Mouse (Mus musculus): ENCODE measurements around the gene Esyt3.

Esyt3 gene

GRCm38 (mm10) chr9:99353390-99353789 is 5.0 kb downstream of the Esyt3 start:
- no peak for DNase-seq

DNA sequence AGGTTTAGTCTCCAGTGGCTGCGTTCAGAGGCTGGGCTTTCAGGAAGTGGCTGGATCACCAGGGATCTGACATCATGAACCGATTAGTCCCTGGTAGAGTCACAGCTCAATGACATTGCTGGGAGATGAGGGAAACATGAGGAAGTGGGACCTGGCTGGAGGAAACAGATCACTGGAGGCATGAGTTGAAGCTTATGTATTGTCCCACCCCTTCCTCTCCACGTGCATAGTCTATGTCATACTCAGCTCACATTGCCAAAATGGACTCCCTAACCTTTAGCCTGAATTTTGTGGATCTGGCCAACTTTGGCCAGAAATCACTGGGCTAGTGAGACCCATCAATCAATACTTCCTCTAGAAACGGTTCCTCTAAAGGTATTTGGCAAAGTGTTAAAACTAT is 5.4 kb downstream of the Esyt3 start:
- no peak for DNase-seq

- DNase-seq: peak; percentile 50
These were observed 13.0 kb downstream of the Esyt3 start for GRCm38 (mm10) chr9:99345351-99345792.

DNA sequence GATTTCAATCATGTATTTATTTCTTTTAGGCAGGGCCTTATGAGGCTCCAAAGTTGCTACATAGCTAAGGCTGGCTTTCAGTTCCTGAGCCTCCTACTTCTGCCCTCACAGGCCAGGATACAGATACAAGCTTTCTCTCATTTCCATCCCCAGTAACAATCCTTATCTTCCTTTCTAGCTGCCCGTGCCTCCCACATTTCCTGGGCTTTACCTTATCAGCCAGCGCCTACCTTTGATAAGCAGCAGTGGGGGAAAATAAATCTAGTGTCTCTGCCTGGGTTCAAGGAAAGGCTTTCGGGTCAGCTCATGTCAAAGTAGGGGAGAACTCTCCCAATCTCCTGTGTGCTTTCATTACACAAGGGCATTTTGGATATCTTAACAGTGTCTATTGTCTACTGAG is 16.8 kb downstream of the Esyt3 start:
- no peak for DNase-seq

GRCm38 (mm10) chr9:99340126-99340525 is 18.2 kb downstream of the Esyt3 start:
- DNase-seq: no peak

DNA sequence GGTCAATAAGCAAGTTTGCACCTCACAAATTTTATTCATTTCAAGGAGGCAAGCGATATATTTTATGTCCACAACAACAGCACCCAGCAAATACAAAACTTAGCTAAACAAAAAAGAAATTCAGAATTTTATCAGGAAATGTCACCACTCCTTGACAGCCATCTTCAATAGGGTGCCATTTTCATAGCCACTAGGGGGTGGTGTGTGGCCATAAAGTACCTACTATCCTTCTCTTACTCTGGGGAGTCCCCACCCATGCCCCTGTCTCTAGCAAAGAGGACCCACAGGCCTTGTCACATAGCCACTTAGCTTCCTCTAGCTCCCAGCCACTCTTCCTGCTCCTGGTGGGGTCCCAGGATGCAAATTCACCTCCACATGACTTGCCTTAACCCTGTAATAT is 19.2 kb downstream of the Esyt3 start:
- no peak for DNase-seq

DNA sequence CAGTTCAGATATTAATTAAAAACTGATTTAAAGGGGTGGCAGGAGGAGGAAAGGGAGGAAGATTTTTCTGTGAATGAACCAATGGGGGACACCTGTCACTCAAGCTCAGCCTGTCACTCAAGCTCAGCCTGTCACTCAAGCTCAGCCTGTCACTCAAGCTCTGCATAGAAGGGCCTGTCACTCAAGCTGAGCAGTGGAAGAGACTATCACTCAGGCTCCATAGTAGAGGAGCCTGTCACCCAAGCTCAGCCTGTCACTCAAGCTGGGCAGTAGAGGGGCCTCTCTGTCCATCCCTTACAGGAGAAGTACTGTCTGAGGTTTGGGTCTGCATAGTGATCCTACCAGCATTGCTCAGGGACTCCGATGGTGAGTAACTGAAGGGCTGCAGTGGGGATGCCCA is 20.1 kb downstream of the Esyt3 start:
- DNase-seq: no peak

GRCm38 (mm10) chr9:99336538-99336937 is 21.8 kb downstream of the Esyt3 start:
- DNase-seq: no peak

- DNase-seq: no peak
These were observed 31.5 kb downstream of the Esyt3 start for GRCm38 (mm10) chr9:99326881-99327280.

- DNase-seq: no peak
These were observed 32.4 kb downstream of the Esyt3 start for GRCm38 (mm10) chr9:99325961-99326360.

DNA sequence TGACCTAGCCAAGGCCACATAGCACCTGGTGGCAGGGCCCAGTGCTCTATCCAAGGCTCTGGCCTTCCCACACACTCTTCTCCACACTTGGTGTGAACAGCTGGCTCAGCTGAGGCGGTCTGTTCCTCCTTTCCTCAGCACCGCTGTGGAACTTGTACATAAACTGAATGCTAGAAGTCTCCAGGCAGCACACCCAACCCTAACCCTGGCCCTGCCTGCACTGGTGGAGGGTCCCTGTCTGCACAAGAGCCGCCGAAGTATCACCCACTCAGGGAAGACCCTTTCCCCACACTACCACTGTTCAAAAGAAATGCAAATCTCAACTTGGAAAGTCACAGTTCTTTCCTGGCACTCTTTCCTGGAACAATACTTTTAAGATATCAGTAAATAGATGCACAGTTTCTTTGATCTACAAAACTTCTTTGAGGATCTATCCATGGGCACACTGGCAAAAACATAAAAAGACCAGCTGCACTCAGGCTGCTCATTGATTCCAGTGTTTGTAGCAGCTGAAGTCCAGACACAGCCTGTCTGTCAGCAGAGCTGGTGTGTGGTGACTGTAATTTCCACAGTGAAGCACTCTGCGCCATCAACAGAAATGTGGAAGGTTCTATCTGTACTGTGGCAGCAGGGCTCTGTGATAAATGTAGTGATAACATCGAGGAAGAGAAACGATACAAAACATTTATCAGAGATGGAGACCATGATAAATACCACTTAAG is 33.0 kb downstream of the Esyt3 start:
- DNase-seq: no peak

DNA sequence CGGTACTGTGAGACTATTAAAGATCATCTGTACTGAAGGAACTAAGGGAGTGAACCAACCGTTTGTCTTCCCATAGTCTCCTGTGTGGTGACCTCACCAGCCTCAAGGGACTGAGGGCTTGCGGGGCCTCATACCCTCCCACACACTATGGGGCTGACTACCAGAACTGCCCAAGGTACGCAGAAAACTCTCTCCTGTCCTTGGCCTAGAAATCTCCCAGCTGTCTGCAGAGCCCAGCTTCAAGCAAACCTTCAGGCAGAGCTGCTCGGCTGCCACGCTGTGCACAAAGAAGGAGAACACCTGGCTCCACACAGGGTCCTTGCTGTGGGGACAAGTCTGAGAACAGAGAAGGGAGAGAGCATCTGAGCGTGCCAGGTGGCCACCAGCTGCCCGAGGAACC is 38.4 kb downstream of the Esyt3 start:
- no peak for DNase-seq

DNA sequence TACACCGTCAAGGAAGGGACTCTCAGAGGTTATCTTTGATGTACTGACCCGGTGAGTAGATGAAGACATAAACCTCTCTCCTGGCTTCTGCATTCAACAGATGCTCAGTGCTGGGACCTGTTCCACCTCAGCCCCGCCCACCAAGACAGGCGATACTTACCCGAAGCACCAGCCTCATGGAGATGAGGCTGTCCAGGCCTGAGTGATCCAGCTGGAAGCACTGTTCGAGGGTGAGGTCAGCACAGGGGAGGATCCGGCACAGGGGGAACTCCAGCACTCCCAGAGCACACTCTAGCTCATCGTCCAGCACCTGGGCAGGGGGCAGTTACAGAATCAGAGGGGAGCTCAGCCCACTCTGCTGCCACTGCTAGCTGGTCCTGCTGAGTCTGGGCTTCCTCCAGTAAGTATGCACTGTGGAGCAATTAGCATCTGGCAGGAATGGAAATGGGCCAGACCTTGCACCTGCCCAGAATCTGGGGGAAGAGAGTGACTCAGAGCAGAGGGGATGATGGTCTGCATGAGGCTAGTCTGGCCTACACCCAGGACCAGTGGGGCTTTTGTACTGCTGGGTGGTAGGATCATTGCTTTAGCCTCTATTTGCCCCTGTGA is 38.9 kb downstream of the Esyt3 start:
- no peak for DNase-seq

- DNase-seq: no peak
These were observed 52.1 kb downstream of the Esyt3 start for GRCm38 (mm10) chr9:99306226-99306625.

DNA sequence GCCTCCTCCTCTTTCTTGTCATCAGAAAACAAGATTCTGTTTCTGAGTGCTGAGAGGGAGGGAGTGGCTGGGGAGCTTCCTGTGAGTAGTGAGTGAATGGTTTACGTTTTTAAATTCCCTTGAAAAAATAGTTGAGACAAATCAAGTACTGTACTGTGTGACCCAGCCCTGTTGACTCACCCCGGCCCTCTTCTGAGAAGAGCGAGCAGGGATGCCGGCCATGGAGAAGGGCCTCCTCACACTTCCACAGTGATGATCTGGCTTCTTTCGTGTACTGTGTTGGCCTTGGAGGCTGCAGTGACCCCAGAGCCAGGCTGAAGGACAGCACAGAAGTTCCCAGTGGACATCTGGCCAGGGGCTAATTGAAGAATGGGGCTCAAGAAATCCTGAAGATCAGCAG is 54.1 kb downstream of the Esyt3 start:
- DNase-seq: no peak

Data from retina, postnatal 1 day (tissue).